ENCODE assay signal across 17 mouse cellular contexts in the genomic region with DNA sequence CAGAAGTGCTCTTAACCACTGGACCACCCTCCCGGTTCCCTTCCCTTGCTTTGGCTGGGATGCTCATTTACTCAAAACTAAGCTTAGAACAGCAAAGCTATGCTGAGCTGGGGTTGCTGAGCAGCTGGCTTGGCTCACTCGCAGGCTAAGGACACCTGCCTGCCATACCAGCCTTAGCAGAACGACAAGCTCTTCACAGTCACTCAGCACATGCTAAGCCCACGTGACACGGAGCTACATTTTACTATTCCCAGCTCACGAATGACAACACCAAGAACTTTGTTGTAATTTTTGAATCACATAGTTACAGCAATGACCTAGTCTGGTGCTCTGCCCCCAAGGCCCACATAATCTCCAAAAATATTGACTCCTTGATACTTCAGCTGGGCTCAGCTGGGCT.
A peak's percentile ranks its signal among the peaks of the same experiment; 100 is the strongest.
DNase-seq lines count a peak whose midpoint lies in the region; ATAC-seq lines count a peak whose summit lies in the region.
"Had no signal": no experiment of that assay in that cellular context is flagged by ENCODE, and none has a peak within 500 bp of the region (broad histone marks: within the 10 kb centered on the region; RNA-seq: fewer than 3 reads in every experiment).

No protein-coding gene starts in this region.

- H3K9ac ChIP-seq in lung, embryonic 15.5 days, result no peak overlapping the region
- H3K9ac ChIP-seq: forebrain, embryonic 13.5 days; hindbrain, embryonic 13.5 days; liver, embryonic 15.5 days had no signal

- H3K27ac ChIP-seq in heart, embryonic 10.5 days, result peak overlapping the region; percentile 72; the same call in 1 of the 2 replicates
- peak overlapping the region; percentile 95 for H3K27ac ChIP-seq in lung, embryonic 15.5 days
- H3K27ac ChIP-seq: forebrain, embryonic 13.5 days; hindbrain, embryonic 13.5 days; liver, embryonic 15.5 days had no signal

- H3K9me3 ChIP-seq in heart, embryonic 10.5 days, result no peaks in the 10 kb centered on the region
- H3K9me3 ChIP-seq in lung, embryonic 15.5 days, result no peaks in the 10 kb centered on the region
- H3K9me3 ChIP-seq: forebrain, embryonic 13.5 days; hindbrain, embryonic 13.5 days; liver, embryonic 15.5 days had no signal

- no peaks in the 10 kb centered on the region for H3K36me3 ChIP-seq in heart, embryonic 10.5 days
- H3K36me3 ChIP-seq in lung, embryonic 15.5 days, result no peaks in the 10 kb centered on the region
- H3K36me3 ChIP-seq: hindbrain, embryonic 13.5 days; liver, embryonic 15.5 days had no signal

- H3K4me3 ChIP-seq in heart, embryonic 10.5 days, result no peak overlapping the region
- no peak overlapping the region for H3K4me3 ChIP-seq in lung, embryonic 15.5 days
- H3K4me3 ChIP-seq: forebrain, embryonic 13.5 days; hindbrain, embryonic 13.5 days; liver, embryonic 15.5 days had no signal

- WGBS in heart, embryonic 10.5 days, result 53% methylated on average over 6 of the region's 6 CpGs
- WGBS in lung, embryonic 15.5 days, result 51% methylated on average over 6 of the region's 6 CpGs

- no peak for ATAC-seq in lung, embryonic 15.5 days (ENCODE audit: borderline replicate concordance, extremely low read depth, low FRiP score, low TSS enrichment)
- ATAC-seq: CD4-positive, CD25-positive, alpha-beta regulatory T cell, adult 4 months; forebrain, embryonic 13.5 days had no signal

- no peak for DNase-seq in heart, embryonic 10.5 days (ENCODE audit: low spot score)
- no peak for DNase-seq in heart, postnatal 25 days (ENCODE audit: low spot score)
- DNase-seq in left cerebral cortex, postnatal 25 days (ENCODE audit: low spot score in 2 of 2), result peak; percentile 45 to 62
- no peak for DNase-seq in left cerebral cortex, postnatal 4 days
- DNase-seq in right cerebral cortex, postnatal 10 days (ENCODE audit: low spot score in 2 of 2), result peak; percentile 67 to 82
- no peak for DNase-seq in cerebellum, postnatal 25 days
- no peak for DNase-seq in cerebellum, postnatal 14 days
- DNase-seq: cerebellum, adult 11 months; gastrocnemius, postnatal 36 days; kidney, adult 11 months; spleen, adult 18-20 months; thymus, postnatal 4 days had no signal

- H3K27me3 ChIP-seq in heart, embryonic 10.5 days (ENCODE audit: insufficient read depth, poor library complexity, severe bottlenecking), result no peaks in the 10 kb centered on the region
- H3K27me3 ChIP-seq in lung, embryonic 15.5 days, result no peaks in the 10 kb centered on the region
- H3K27me3 ChIP-seq: forebrain, embryonic 13.5 days; hindbrain, embryonic 13.5 days had no signal

- H3K4me1 ChIP-seq in heart, embryonic 10.5 days, result peaks cover 87% of the 10 kb centered on the region
- peaks cover 54% of the 10 kb centered on the region for H3K4me1 ChIP-seq in lung, embryonic 15.5 days
- H3K4me1 ChIP-seq: forebrain, embryonic 13.5 days had no signal

- H3K4me2 ChIP-seq in lung, embryonic 15.5 days, result no peak overlapping the region
- H3K4me2 ChIP-seq: forebrain, embryonic 13.5 days; hindbrain, embryonic 13.5 days; liver, embryonic 15.5 days had no signal

- intact Hi-C loops in heart, postnatal 25 days (cut with DNase I), result loop anchor here (5.0 kb wide), 2 partner anchors 33 to 48 kb away; no protein-coding TSS in a partner anchor
- intact Hi-C loops in left cerebral cortex, postnatal 25 days (cut with DNase I), result loop anchor here (5.0 kb wide), 1 partner anchor 102 kb away; no protein-coding TSS in a partner anchor
- intact Hi-C loops in left cerebral cortex, postnatal 4 days (cut with DNase I), result no loop called here

Comparison
In these comparisons a context has a peak if more than half of its experiments do, and no peak if none do; other contexts are left out.
1. DNase-seq: peak in left cerebral cortex, postnatal 25 days (2 of 2) and right cerebral cortex, postnatal 10 days (2 of 2); none in heart, embryonic 10.5 days (single experiment), heart, postnatal 25 days (single experiment), left cerebral cortex, postnatal 4 days (single experiment), cerebellum, postnatal 25 days (0 of 2) and cerebellum, postnatal 14 days (0 of 2).